Mouse (Mus musculus) frontal cortex, postnatal 25 days (tissue): Measurements from ENCODE around the gene Ap3b1.
"Not testable (repeated sequence)": the region's sequence is repeated elsewhere in the genome, so short reads cannot be mapped to it uniquely, and the experiment has no call there.

Experiments
- DNase-seq, 2 experiments: peaks; one replicate each; pipeline ENCODE4 v3.0.0; 2022; ENCODE audit warnings: low spot score in 2 of 2

The Ap3b1 gene

GRCm38 (mm10) chr13:94358401-94359265, at the start of gene Ap3b1:
Gene Ap3b1 (plus strand): TSS chr13:94358960.
- DNase-seq = peak; percentile 72 to 82

DNA sequence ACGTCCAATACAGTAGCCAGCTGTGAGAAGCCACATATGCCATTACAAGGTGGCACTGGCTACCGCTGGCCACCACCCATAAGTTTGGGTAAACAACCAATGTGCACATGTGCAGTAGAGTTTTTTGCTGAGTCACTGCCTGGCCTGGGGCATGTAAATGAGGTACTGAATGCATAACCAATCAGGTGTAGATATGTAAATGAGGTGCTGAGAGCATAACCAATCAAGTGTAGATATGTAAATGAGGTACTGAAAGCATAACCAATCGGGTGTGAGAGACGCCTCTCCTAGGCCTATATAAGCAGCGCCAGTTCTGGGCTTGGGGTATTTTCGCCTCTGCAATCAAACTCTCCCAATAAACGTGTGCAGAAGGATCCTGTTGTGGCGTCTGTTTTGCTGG, 45.9 kb upstream of the Ap3b1 start:
- DNase-seq = not testable (repeated sequence)

- DNase-seq = no peak
These were observed 41.7 kb upstream of the Ap3b1 start for GRCm38 (mm10) chr13:94316975-94317511.

GRCm38 (mm10) chr13:94321094-94321792, 37.5 kb upstream of the Ap3b1 start:
- DNase-seq = no peak

DNA sequence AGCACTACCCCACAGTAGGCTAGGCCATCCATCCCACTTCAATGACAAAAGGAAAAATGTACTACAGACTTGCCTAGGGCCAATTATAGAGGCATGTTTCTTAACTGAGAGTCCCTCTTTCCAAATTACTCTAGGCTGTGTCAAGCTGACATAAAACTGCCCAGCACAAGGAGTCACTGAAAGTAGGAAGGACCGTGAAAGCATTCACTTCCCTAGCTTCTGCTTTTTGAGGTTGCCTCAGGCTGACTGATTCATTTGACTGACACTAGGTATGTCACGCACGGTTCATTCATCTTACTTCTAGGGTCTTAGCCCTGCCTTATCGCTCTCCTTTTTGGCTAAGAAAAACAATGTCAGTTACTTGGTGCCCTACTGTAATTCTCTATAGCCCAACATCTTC, 36.3 kb upstream of the Ap3b1 start:
- no peak for DNase-seq

- DNase-seq = no peak
These were observed 30.7 kb upstream of the Ap3b1 start for GRCm38 (mm10) chr13:94328063-94328462.

DNA sequence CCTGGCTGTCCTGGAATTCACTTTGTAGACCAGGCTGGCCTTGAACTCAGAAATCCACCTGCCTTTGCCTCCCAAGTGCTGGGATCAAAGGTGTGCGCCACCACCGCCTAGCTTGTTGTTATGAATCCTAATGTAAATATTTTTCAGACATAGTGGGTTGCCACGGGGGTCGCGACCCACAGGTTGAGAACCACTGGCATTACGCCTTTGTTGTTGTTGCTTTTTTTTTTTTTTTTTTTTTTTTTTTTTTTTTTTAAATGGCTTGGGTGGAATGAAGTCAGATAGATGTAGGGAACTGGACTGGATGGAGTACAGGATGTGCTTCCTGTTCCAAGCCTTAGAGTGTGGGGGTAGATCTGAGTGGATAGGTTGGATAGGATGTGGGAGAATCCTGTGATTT, 29.8 kb upstream of the Ap3b1 start:
- not testable (repeated sequence) for DNase-seq

- DNase-seq = no peak
These were observed 28.3 kb upstream of the Ap3b1 start for GRCm38 (mm10) chr13:94330392-94330979.

DNA sequence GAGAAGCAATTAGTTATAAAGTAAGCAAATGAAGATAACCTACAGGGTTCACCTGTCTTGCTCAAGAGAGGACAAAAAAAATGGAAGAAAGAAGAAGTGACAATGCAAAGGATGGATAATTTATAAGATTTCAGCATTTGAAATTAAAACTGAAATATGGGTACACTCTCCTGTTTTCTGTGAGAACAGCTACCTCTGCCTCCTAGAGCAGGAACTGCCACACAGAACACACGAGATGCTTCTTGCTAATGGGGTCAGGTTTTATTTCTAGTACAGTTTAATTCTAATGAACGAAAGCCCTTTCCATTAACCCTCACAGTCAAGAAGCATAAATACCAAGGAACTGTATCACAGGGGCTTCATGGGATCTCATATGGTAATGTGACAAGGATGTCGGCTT, 20.4 kb upstream of the Ap3b1 start:
- DNase-seq = no peak

DNA sequence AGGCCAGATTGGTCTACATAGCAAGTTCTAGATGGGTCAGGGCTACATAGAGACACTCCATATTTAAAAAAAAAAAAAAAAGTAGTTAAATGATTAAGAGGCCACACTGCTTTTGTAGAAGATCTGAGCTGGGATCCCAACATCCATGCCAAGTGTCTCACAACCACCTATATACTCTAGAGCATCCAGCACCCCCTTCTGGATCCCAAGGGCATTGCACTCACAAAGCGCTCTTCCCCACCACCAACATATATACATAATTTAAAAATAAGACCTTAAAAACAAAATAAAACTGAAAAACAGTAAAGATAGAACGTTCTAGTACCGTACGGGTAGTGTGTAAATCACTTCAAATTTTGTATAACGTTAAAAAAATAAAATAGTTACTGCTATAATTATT, 15.6 kb upstream of the Ap3b1 start:
- DNase-seq = no peak

DNA sequence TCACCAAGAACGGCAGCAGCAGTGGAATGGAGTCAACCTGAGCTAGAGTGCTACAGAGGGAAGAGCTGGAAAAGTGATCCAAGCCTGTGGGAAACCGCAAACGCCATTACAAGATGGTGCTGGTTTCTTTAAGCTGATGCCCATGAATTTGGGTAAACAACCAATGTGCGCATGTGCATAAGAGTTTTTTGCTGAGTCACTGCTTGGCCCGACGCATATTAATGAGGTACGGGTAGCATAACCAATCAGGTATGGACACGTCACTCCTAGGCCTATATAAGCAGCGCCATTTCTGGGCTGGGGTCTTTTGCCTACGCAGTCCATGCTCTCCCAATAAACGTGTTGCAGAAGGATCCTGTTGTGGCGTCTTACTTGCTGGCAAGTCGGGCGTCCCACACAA, 14.2 kb upstream of the Ap3b1 start:
- not testable (repeated sequence) for DNase-seq

DNA sequence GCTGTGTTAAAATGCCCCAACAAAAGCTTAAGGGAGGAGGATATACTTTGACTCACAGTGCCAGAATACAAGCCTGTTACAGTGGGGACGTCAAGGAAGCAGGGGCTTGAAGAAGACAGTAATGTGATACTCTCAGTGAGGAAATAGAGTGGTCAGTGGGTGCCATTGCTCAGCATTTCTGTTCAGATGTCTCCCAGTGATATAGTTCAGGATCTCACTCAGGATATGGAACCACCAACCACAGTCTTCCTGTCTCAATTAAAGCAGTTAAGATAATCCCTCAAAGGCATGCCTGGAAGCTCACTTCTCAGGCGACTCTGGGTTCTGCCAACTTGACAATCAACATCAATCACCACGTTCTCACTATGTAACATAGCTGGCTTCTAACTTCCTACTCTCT, 4.2 kb upstream of the Ap3b1 start:
- no peak for DNase-seq

GRCm38 (mm10) chr13:94358101-94358400, 709 bp upstream of the Ap3b1 start:
- no peak for DNase-seq

GRCm38 (mm10) chr13:94359282-94359920, 641 bp downstream of the Ap3b1 start:
- no peak for DNase-seq

DNA sequence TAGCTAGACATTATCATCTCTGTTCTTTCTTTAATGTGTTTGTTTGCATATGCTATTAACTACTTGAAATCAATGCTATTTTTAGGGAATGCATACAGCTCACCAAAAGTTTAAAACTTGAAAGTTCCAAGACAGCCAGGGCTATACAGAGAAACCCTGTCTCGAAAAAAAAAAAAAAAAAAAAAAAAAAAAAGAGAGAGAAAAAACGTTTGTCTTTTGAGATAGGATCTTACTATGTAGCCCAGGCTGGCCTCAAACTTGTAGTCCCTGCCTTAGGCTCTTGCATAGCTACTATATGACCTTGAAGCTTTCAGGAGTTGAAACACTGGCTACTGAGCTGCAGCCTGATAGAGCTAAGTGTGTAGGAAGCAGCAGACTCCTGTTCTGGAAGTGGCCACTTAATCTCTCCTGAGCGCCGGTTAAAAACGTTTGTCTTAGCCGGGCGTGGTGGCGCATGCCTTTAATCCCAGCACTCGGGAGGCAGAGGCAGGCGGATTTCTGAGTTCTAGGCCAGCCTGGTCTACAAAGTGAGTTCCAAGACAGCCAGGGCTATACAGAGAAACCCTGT, 2.3 kb downstream of the Ap3b1 start:
- DNase-seq = not testable (repeated sequence)

GRCm38 (mm10) chr13:94364336-94364735, 5.6 kb downstream of the Ap3b1 start:
- DNase-seq = no peak

GRCm38 (mm10) chr13:94365108-94365907, 6.5 kb downstream of the Ap3b1 start:
- no peak for DNase-seq

DNA sequence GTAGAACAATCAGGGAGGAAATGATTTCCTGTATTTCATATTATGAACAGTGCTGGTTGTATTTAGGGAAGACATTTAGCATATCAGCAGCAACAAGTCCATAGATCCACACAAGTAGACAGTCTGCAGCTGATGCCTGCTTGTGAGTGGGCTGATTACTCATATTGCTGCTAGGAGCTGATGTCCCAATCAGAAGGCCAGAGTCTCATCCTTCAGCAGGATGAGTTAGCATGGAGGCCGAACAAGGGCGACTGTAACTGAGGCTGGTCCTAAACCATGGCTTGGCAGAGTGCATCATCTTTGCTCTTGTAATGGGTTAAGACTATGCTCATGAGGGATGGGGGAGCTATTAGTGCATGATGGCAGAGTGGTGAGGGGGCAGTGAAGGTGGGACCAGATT, 9.1 kb downstream of the Ap3b1 start:
- DNase-seq = no peak

DNA sequence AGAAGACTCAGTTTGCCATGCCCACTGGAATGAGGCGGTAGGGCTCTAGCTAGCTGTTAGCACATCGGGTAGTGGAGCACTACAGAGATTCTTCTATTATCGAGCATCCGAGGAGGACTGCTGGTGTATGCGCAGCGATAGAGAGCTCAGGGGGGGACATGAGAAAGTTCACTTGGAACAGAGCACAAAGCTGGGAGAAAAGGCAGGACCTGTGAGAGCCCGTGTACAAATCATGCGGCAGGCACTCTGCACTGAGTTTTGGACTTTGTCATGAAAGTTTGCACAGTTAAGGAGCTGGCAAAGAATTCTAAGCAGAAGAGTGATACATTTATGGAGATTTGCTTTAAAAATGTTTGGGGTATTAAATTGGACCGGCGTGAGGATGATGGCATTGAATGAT, 11.8 kb downstream of the Ap3b1 start:
- DNase-seq = no peak

DNA sequence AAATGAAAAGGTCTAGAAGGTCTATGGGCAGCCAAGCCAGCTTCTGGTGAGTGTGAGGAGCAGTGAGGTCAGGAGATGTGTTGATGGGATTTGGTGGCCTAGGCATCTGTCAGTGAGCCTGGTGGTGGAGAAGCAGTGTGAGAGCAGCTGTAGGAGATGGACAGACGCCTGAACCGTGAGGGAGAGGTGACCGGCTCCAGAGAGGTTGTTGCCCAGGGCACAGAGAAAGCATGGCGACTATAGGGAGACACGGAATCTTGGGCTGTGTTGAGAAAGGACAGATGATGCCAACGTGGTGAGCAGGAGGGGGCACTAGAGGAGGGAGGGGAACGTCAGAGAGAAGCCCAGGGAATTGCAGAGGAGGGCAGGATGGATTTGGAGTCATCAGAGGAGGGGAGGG, 13.3 kb downstream of the Ap3b1 start:
- no peak for DNase-seq

GRCm38 (mm10) chr13:94374131-94374530, 15.4 kb downstream of the Ap3b1 start:
- DNase-seq = no peak
